Mouse (Mus musculus): ENCODE measurements around the gene Zswim1.
A peak's percentile ranks its signal among the peaks of the same experiment; 100 is the strongest.

Zswim1 gene

DNA sequence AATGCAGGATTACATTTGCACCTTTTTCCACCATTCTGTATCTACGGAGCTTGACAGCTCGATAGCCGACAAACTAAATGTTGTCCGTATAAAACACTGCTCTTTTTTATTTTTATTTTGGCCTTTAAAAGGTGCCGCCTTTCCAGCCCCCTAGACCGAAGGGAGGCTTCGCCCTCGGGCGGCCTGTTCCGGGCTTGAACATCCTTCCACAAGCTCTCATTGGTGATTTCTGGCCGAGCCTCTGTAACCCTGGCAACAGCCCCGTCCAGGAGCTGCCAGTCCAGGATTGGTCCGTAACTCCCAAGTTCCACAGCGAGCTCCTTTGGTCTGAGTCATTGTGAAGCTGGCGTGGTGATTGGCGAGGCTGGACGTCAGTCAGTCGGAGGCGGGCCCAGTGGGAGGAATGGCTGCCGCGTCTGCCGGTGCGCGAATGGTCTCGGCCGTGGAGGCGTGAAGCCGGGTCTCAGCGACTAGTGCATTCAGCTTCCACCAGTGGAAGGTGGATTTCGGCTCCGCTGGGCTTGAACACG is at the start of gene Zswim1:
Zswim1 (plus strand) TSS at position 51 of the 530 bp plus-strand sequence.
- DNase-seq, result peak; percentile 99

DNA sequence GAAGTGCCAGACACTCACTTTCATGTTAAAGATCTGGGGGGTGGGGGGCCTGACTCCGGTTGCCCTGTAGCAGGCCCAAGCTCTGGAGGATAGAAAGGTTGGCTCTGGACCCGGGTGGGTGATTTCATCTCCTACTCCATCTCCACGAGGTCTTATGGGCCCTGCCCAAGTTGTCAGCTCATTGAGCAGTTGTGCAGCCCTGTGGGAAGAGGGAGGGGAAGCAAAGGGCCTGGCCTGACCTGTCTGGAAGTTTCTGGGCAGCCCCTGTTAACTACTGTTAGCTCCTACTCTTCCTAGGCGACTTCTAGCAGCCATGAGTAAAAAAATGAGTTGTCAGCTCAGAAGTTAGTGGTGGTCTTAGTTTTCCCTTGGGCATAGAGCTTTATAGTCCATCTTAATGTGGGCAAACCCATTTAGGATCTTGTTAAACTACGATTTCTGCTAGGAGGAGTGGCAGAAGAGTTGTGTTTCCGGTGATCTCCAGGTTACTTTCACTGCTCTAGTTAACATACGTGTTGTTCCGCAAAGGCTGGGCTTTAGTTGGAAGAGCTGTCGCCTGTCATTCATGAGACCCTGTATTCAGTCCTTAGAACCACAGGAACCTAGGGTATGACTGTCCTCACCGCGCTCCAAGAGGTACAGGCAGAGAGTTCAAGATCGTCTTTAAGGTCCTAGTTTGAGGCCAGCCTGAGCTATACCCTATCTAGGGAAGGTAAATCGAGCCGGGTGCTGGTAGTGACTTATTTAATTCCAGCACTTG is 49.1 kb upstream of the Zswim1 start:
- DNase-seq, result no peak

DNA sequence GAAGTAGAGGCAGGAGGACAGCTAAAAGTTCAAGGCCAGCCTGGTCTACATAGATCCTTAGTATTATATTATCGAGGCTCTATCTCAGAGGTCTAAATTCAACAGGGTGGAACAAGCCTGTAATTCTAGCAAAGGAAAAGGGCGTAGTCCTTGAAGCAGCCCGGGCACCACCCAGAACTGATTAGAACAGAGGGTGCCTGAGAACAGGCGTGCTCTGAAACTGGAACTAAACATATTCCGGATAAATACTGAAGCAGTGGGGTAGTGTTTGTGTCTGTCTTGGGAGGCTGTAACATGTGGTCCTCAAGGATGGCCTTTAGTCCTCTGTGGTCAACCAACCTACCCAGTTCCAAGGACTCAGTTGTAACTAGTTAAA is 48.5 kb upstream of the Zswim1 start:
- no peak for DNase-seq

DNA sequence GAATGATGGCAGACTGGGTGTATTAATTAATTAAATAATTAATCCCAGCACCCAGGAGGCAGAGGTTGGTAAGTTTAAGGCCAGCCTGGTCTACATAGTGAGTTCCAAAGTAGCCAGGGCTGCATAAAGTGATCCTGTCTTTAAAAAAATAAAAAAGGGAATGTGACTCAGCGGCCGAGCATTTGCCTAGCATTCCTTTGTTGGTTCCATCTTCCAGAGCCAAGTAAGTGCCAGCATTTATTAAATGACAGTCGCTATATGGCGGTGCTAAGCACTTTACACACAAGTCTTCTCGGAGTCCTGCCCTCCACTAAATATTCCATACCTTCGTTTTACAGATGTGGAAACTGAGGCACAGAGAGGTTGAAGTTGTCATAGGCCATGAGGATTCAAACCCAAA is 46.4 kb upstream of the Zswim1 start:
- DNase-seq, result no peak

DNA sequence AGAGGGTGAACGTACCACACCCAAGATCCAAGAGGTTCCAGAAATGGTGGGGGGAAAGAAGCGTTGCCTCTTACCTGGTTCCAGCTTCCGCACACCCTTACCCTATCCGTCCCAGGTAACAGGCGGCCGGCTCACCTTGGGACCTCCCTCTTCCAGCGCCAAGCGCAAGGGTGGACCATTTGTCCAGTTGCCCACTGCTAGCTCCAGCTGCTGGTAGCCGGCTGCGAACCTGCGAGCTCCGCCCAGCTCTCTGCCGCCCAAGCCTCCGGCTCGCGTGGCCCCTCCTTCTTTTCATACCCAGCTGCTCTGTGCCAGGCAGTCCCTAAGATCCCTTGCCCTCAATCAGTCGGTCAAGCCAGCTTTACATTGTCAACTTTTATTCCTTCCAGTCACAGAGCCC is 45.7 kb upstream of the Zswim1 start:
- DNase-seq, result no peak

DNA sequence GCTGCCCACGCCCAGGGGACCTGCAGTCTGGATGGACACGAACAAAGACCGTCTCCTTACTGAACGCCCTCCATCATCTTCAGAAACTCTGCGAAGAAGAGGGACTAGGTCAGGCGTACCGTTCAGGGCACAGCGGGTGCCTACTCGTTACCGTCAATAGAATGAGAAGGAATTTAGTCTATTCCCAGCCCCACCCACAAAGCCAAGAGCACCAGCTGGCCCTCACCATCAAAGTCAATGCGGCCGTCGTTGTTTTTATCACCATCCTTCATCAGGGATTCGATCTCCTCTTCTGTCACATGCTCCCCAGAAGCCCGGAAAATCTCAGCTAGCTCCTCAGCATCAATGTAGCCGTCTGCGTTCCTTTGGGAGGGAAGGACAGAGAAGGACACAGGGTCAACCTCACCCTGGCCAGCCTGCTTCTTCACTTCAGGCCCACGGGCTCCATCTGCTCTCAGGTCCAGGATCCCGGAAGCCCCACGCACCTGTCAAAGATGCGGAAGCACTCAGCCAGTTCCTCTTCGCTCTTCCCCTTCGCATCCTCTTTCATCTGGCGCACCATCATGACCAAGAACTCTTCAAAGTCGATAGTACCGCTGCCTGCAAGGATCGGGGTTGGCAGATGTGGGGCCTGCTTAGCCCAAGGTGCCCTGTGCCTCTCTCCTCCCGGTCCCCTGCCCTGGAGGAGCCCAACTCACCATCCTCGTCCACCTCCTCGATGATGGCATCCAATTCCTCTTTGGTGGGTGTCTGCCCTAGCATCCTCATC is 45.1 kb upstream of the Zswim1 start:
- DNase-seq, result no peak

DNA sequence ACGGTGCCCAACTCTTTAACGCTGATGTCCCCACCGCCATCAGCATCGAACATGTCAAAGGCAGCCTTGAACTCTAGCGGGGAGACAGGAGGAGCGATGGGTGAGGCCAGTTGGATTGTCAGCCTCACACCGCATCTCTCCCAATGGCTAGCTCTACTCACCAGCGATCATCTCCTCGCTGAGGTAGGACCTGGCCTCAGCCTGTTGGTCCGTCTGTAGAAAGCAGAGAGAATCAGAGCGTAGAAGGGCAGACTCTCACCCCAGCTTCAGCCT is 44.5 kb upstream of the Zswim1 start:
- no peak for DNase-seq

DNA sequence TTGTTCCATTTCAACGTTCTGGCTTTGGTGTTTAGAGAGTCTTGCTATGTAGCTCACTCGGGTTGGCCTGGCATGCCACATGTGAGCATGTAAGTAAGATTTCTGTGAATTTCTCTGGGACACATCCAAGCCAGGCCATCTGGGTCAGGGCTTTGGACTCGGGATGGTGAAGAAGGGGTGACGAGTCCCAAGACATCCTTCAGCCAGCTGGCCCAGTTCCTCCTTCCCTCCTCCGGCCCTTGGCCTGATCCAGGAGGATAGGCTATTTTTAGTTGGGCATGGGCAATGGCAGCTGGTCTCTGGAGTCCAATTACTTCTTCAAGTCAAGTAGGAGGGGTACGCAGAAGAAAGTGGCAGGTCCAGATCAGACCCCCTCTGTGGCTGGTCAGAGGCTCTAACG is 43.7 kb upstream of the Zswim1 start:
- no peak for DNase-seq

DNA sequence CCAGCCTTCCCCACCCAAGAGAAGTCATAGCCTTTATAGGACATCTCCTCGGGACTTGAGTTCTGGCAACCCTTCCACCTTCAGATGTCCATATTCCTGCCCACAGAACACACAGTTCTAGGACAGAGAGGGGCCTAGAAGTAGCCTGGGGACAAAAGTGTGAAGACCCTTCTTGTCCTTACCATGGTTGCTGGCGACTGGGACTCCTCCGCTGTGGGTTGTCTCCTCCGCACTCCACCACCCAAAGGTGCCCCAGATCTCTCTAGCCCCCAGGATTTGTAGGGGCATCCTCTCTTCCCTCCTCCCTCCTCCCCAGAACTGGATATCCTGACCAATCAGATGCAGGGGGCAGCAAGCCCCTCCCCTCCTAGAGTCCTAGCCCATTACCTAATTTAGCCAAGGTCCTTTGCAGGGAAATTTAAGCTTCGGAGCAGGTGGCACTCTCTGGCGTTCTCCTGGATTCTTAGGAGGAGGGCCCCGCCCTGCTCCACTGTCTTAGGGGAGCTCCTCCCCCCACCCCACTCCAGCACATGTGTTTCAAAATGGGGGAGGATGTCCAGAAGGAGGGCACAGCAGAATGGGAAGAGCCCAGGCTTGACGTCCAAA is 42.9 kb upstream of the Zswim1 start, which contains the start of gene Tnnc2:
Tnnc2 (minus strand) TSS at position 487 of the 606 bp plus-strand sequence.
- DNase-seq, result no peak

DNA sequence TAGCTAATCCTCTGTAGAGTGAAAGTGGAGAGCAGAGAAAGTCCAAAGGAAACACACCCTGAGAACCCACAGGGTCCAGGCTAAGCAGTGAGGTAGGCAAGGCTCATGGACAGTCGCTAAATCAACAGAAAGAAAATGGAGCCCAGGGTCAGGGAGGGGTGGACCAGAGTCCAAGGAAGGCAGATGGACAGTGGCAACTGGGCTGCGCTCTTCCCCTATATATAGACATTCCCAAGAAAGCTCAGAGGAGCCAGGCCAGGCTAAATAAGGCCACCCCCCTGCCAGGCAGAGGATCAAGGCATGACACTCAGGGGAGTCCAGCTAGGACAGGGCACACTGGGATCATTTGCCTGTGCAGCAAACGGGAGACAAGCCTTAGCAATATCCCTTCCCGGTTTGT is 40.6 kb upstream of the Zswim1 start:
- DNase-seq, result no peak

DNA sequence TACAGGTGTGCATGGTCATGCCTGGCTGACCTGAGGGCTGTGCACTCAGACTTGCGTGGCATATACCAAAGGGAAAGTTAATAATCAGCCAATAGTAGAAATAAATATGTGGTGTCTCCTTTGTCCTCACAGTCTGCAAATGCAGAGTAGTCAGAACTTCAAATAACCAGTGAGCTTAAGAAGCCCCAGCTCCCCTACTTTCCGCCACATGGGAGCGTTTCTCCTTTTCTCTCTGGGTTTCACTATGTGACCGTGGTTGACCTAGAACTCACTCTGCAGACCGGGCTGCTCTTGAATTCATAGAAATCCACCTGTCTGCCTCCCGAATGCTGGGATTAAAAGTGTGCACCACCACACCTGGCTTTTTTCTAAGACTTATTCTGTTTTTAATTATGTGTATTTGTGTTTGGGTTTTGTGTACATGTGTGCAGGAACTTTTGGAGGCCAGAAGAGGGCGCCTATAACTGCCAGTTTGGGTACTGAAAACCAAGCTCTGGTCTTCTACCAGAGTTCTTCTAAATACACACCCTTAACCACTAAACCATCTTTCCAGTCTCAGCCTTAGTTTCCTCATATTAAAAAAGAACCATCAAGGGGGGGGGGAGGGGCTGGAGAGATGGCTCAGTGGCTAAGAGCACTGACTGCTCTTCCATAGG is 38.4 kb upstream of the Zswim1 start:
- no peak for DNase-seq

DNA sequence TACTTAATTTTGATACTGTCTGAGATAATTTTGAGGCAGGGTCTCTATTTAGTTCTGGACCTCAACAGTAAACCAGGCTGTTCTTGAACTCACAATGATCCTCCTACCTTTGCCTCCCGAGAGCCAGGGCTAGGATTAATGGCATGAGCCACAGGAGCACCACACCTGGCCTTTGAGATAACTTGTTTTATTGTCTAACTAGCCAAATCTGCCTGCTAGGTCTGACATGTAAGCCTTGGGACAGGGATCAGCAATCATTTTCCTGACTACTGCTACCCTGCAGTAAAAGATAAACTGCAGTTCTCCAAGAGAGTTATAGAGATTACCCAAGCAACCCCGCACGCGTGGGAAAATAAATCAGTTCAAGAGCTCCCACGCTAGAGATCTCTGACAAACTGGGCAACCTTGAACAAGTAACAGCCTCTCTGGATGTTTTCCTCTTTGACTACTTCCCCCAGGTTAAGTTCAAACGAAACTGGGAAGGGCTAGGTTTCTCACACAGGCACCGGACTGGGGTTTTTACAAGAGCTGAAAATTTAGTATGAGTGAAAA is 37.5 kb upstream of the Zswim1 start:
- DNase-seq, result no peak

DNA sequence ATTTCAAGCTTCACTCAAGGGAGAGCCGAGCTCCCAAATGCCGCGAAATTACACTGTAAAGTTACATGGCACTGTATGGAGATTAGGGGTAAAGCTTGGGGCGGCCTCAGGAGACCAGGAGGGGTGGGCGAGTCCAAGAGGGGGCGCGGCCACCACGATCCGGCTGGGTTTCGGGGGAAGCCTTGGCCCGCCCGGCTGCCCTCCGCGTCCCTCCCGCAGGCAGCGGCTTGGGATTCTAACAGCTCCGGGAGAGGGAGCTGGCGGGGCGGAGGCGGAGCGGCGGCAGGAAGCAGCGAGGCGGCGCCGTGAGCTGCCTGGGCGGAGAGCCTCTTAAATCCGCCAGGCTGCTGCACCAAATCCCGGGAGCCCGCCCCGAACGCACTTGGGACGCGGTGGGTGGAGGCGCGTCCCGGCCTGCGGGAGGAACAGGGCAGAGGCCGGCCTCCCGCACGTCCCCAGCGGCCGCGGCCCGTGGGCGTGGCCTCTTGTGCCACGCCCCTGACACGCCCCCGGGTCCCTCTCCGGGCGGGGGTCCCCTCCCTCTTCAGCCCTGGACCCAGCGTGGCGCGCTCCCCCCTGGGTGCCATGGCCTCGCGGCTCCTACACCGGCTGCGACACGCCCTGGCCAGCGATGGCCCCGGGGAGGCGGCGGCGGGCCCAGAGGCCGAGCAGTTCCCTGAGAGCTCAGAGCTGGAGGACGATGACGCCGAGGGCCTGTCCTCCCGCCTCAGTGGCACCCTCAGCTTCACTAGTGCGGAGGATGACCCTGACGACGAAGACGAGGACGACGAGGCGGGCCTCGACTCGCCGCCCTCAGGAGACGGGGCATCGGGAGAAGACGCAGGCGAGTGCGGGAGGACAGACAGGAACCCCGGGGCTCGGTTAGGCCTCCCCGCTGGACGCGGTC is 36.8 kb upstream of the Zswim1 start, which contains the start of gene Snx21:
Snx21 (plus strand) TSS at position 343 of the 907 bp plus-strand sequence.
- peak; percentile 70 for DNase-seq

DNA sequence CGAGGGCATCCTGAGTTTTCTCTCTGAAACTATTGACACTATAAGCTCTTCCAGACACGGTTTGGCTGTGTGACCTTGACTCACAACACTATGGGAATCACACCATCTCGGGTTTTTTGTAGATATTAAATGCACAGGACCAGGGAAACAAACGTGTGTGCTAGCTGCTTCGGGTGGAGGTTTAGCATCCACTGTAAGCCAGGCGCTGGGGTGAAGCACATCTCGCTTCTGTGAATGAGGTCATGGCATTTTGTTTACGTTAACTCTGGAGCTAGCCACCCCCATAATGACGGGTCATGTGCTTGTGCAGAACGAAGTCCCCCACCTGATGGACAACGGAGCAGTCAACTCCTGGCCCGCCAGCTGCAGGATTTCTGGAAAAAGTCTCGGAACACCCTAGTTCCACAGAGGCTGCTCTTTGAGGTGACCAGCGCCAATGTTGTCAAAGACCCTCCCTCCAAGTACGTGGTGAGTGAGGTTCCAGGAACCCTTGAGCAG is 36.0 kb upstream of the Zswim1 start:
- DNase-seq, result no peak

DNA sequence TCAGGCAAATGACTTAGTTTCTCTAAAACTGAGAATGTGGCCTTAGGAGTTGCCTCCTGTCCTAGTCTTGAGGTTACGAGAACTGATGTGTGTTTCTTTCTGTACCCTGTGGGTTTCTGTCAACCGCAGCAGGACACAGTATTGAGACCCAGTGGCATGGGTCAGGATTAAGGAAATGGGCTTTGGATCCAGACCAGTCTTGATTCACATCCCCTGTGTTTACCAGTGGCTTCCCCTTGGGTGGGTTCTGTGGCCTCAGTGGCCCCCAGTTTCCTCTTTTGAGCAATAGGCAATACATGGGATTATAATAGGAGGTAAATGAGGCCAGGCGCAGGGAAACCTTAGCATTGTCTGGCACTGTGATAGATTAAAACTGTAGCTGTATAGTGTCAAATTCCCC is 35.5 kb upstream of the Zswim1 start:
- no peak for DNase-seq

DNA sequence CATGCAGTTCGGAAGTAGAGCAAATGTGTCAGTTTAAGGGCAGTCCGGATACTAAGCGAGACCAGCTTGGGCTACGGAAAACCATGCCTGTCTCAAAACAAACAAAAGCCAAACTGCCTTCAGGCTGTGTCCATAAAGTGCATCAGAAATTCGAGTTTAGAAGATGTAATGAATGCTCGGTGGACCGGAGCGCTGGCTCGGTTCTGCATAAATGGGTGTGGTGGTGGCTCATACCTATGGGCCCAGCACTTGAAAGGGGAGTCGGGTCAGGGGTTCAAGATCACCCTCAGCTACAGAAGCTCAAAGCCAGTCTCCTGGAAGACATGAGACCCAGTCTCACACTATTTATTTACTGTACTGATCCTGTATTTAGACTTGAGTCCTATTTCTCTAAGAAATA is 34.7 kb upstream of the Zswim1 start:
- DNase-seq, result no peak

DNA sequence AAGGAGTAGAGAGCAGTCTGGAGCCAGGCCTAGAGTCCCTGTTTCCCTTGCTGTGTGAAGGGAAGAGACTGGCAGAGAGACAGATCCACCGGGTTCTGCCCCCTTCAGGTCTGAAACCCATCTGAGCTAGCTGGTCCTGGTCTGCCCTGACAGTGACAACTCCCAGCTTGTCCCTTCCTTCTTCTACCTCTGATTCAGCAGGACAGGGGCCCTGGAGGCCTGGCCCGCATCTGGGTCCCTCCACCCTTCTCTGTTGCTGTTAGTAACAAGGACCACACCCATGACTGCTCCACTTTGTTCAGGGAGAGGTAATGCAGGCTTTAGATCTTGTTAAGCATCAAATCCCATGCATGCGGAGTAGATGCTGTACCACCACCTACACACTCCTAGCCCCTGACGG is 34.1 kb upstream of the Zswim1 start:
- DNase-seq, result no peak

DNA sequence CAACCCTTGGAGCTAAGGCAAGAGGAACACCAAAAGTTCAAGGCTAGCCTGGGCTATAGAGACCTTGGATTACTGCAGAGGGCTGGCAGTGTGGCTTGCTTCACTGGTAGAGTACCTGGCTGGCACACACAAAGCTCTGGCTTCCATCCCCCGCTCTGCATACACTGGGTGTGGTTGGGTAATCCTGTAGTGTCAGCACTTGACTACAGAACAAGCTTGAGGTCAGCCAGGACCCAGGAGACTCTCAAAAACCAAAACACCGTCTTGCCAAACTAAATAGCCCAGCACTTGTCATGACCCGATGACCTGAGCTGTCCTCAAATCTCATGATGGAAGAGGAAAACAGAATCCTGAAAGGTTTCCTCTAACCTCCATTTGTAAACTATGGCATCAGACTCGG is 32.0 kb upstream of the Zswim1 start:
- no peak for DNase-seq

DNA sequence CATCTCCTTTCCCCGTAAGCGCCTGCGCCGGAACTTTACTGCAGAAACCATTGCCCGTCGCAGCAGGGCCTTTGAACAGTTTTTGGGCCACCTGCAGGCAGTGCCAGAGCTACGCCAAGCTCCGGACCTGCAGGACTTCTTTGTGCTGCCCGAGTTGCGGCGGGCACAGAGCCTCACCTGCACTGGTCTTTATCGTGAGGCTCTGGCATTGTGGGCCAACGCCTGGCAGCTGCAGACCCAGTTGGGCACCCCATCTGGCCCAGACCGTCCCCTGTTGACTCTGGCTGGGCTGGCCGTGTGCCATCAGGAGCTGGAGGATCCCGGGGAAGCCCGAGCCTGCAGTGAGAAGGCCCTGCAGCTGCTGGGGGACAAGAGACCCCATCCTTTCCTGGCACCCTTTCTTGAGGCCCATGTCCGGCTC is 30.6 kb upstream of the Zswim1 start:
- DNase-seq, result no peak

DNA sequence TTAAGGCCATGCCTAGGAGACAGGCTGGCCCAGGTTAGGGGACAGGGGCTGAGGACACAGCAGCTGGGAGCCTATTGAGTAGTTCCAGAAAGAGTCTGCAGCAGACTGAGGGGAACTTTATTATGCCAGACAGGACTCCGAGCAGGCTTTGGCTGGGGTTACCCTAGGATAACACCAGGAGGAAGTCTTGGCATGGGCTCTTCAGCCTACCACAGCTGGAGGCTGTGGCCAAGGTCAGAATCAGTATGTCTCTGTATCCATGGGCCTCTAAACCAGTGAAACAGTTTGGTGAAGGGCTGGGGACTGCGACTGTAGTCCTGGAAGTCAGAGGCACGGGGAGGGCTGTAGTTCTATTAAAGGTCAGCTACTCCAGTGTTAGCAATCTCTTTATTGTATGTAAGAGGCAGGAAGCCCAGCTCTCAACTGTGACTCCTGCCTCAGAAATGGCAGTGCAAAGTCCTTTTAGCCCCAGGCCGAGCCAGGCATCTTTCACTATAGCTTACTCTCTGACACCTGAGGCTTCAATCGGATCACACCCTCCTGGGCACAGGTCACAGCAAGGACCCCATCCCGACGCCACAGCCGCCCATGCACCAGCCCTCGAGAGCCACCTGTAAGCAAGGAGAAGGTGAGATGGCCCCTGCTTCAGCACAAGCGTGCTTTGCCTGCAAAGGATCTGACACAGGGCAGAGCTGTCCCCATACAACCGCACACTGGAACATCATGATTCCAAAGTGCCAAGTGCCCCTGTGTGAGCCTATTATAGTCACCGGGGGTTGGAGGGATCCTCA is 29.9 kb upstream of the Zswim1 start:
- DNase-seq, result no peak

DNA sequence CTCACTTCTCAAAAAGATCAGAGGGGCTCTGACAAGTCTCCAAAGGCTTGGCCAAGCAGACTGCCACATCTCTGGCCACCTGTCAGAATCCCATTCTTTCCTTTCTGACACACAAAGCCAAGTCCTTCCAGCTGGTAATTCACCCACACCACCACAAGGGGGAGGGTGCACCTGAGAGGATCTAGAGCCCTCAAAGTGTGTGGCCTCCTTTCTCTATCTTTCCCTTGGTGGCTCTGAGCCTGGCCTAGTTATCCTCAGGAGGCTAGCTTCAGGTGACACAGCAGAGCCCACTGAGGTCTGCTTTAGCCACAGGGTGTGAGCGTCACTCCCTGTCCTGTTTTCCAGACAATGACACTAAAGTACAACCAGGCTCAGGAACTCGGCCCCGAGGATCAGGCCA is 29.2 kb upstream of the Zswim1 start:
- peak; percentile 78 for DNase-seq

Data from thymus, postnatal 14 days (tissue).